Mouse (Mus musculus): ENCODE results near the gene Edem1.

GRCm38 (mm10) chr6:108844093-108844492 lies 15.7 kb downstream of the Edem1 start:
- TF ChIP-seq CTCF (IDR thresholded peaks at IDR 0.05; ENCODE audit: borderline replicate concordance, control insufficient read depth, extremely low read depth, insufficient read depth, low read length, poor library complexity) (no peak), POLR2A (IDR thresholded peaks at IDR 0.05; ENCODE audit: control insufficient read depth, extremely low read depth, insufficient read depth, low read length, poor library complexity) (no peak)

All from thymus, adult 2 months (tissue).